Mouse (Mus musculus) lung, embryonic 15.5 days (tissue): ENCODE results near the gene Adam21. TPM values are rescaled to one million over a fixed set of nuclear protein-coding genes. Genes with fewer than 3 reads are reported as not detected.

ENCODE experiments used
- ATAC-seq: fragments of 200-750 bp; cut with Nextera tagmentation; 2 replicates; pipeline ENCODE4 v1.8.0; 2017; ENCODE audit warnings: moderate number of reproducible peaks, borderline replicate concordance; ENCODE audit not compliant: low FRiP score, low TSS enrichment; ENCODE audit errors: extremely low read depth
- H3K27ac ChIP-seq: fragments of 300-500 bp; sonication (generic); 2 replicates; pipeline ENCODE4 v1.5.1; 2015; ENCODE audit warnings: moderate library complexity, mild to moderate bottlenecking, inconsistent platforms
- H3K27me3 ChIP-seq: fragments of 300-500 bp; sonication (generic); 2 replicates; pipeline ENCODE4 v1.6.1; 2015; ENCODE audit warnings: inconsistent platforms
- H3K36me3 ChIP-seq: fragments of 300-500 bp; sonication (generic); 2 replicates; pipeline ENCODE4 v1.6.1; 2015; ENCODE audit warnings: inconsistent platforms
- H3K4me1 ChIP-seq: fragments of 300-500 bp; sonication (generic); 2 replicates; pipeline ENCODE4 v1.6.1; 2015; ENCODE audit warnings: inconsistent platforms
- H3K4me2 ChIP-seq: fragments of 300-500 bp; sonication (generic); 2 replicates; pipeline ENCODE4 v1.6.1; 2015; ENCODE audit warnings: inconsistent platforms, mild to moderate bottlenecking, moderate library complexity
- H3K4me3 ChIP-seq: fragments of 300-500 bp; sonication (generic); 2 replicates; pipeline ENCODE4 v1.5.1; 2015; ENCODE audit warnings: mild to moderate bottlenecking, inconsistent platforms
- H3K9ac ChIP-seq: fragments of 300-500 bp; sonication (generic); 2 replicates; pipeline ENCODE4 v1.6.1; 2015; ENCODE audit warnings: inconsistent platforms
- H3K9me3 ChIP-seq: fragments of 300-500 bp; sonication (generic); 2 replicates; pipeline ENCODE4 v1.6.1; 2016; ENCODE audit warnings: inconsistent platforms
- WGBS: fragments of 180-500 bp; shearing (Covaris S2); methylation state at CpG from one replicate; pipeline ENCODE4 v1.1.7; 2015; 5-methylcytosine and 5-hydroxymethylcytosine counted together
- polyA plus RNA-seq: library from polyadenylated mRNA; unstranded; fragments of >200 nt; fragmentation: Nextera tagmentation; extraction: Ambion mirVana; gene quantifications from 2 replicates; pipeline ENCODE4 v1.2.1, GENCODE M21; 2015

Gene Adam21
- 0.23 and 0.40 TPM in 2 replicates for polyA plus RNA-seq

GRCm38 (mm10) chr12:81568374-81568773 is at the start of gene Adam21:
Gene Adam21, minus strand, starts transcription at chr12:81568474.
- H3K4me3 ChIP-seq = no peak within 1 kb of the TSS
- H3K4me1 ChIP-seq = no peaks in the 10 kb centered on the region
- 84% methylated on average over 1 of the region's 1 CpGs for WGBS
- no peak within 1 kb of the TSS for H3K27ac ChIP-seq
- H3K9me3 ChIP-seq = no peaks in the 10 kb centered on the region
- H3K9ac ChIP-seq = no peak within 1 kb of the TSS
- no peak within 1 kb of the TSS for H3K4me2 ChIP-seq
- no peaks in the 10 kb centered on the region for H3K27me3 ChIP-seq
- ATAC-seq = no peak
- peaks cover 10% of the 10 kb centered on the region for H3K36me3 ChIP-seq

GRCm38 (mm10) chr12:81616980-81617379 is 48.7 kb upstream of the Adam21 start:
- WGBS = 45% methylated on average over 7 of the region's 7 CpGs
- no peaks in the 10 kb centered on the region for H3K27me3 ChIP-seq
- no peak overlapping the region for H3K4me3 ChIP-seq
- no peak overlapping the region for H3K4me2 ChIP-seq
- no peaks in the 10 kb centered on the region for H3K4me1 ChIP-seq
- no peak for ATAC-seq
- no peaks in the 10 kb centered on the region for H3K9me3 ChIP-seq
- H3K27ac ChIP-seq = no peak overlapping the region
- H3K36me3 ChIP-seq = no peaks in the 10 kb centered on the region
- H3K9ac ChIP-seq = no peak overlapping the region

- H3K9ac ChIP-seq = no peak overlapping the region
- no peak for ATAC-seq
- no peaks in the 10 kb centered on the region for H3K4me1 ChIP-seq
- 80% methylated on average over 6 of the region's 6 CpGs for WGBS
- no peaks in the 10 kb centered on the region for H3K9me3 ChIP-seq
- no peak overlapping the region for H3K4me3 ChIP-seq
- no peaks in the 10 kb centered on the region for H3K36me3 ChIP-seq
- H3K4me2 ChIP-seq = no peak overlapping the region
- H3K27me3 ChIP-seq = no peaks in the 10 kb centered on the region
- no peak overlapping the region for H3K27ac ChIP-seq
Observed at GRCm38 (mm10) chr12:81615807-81616206, 47.5 kb upstream of the Adam21 start.

- Histone ChIP-seq H3K4me1 (no peaks in the 10 kb centered on the region), H3K27ac (no peak overlapping the region), H3K27me3 (no peaks in the 10 kb centered on the region), H3K9ac (no peak overlapping the region), H3K36me3 (no peaks in the 10 kb centered on the region), H3K4me2 (no peak overlapping the region), H3K9me3 (no peaks in the 10 kb centered on the region), H3K4me3 (no peak overlapping the region)
- ATAC-seq = no peak
Observed at GRCm38 (mm10) chr12:81609445-81609844, 41.2 kb upstream of the Adam21 start.

- no peaks in the 10 kb centered on the region for H3K9me3 ChIP-seq
- no peak overlapping the region for H3K27ac ChIP-seq
- no peak overlapping the region for H3K4me2 ChIP-seq
- no peaks in the 10 kb centered on the region for H3K4me1 ChIP-seq
- H3K4me3 ChIP-seq = no peak overlapping the region
- no peak overlapping the region for H3K9ac ChIP-seq
- H3K27me3 ChIP-seq = no peaks in the 10 kb centered on the region
- ATAC-seq = no peak
- no peaks in the 10 kb centered on the region for H3K36me3 ChIP-seq
- 49% methylated on average over 5 of the region's 5 CpGs for WGBS
Observed at GRCm38 (mm10) chr12:81604995-81605784, 36.9 kb upstream of the Adam21 start.

- Histone ChIP-seq H3K4me2 (no peak overlapping the region), H3K9ac (no peak overlapping the region), H3K9me3 (no peaks in the 10 kb centered on the region), H3K4me1 (0 out of 2 replicates have a peak, but pooled peaks cover 9% of the 10 kb centered on the region), H3K36me3 (no peaks in the 10 kb centered on the region), H3K4me3 (no peak overlapping the region), H3K27me3 (no peaks in the 10 kb centered on the region), H3K27ac (no peak overlapping the region)
- no peak for ATAC-seq
- 72% methylated on average over 8 of the region's 8 CpGs for WGBS
Observed at GRCm38 (mm10) chr12:81596547-81597262, 28.4 kb upstream of the Adam21 start.

- Histone ChIP-seq H3K4me2 (peak within 1 kb of the TSS; percentile 78), H3K27ac (peak within 1 kb of the TSS; percentile 46), H3K9me3 (no peaks in the 10 kb centered on the region), H3K4me3 (peak within 1 kb of the TSS; percentile 93), H3K9ac (peak within 1 kb of the TSS; percentile 78), H3K4me1 (0 out of 2 replicates have a peak, but pooled peaks cover 9% of the 10 kb centered on the region), H3K27me3 (no peaks in the 10 kb centered on the region), H3K36me3 (peaks cover 10% of the 10 kb centered on the region)
- peak; percentile 99 for ATAC-seq
- 2% methylated on average over 36 of the region's 36 CpGs for WGBS
Observed at GRCm38 (mm10) chr12:81594902-81595671, 26.8 kb upstream of the Adam21 start, which contains the start of gene Med6. Gene Med6, minus strand, starts transcription at chr12:81595008.

- Histone ChIP-seq H3K4me1 (no peaks in the 10 kb centered on the region), H3K4me2 (no peak overlapping the region), H3K9ac (no peak overlapping the region), H3K9me3 (no peaks in the 10 kb centered on the region), H3K27ac (no peak overlapping the region), H3K27me3 (no peaks in the 10 kb centered on the region), H3K4me3 (no peak overlapping the region), H3K36me3 (peaks cover 10% of the 10 kb centered on the region)
- ATAC-seq = no peak
- 84% methylated on average over 5 of the region's 5 CpGs for WGBS
Observed at GRCm38 (mm10) chr12:81567931-81568330, 343 bp downstream of the Adam21 start.

- no peaks in the 10 kb centered on the region for H3K4me1 ChIP-seq
- 91% methylated on average over 3 of the region's 3 CpGs for WGBS
Observed at GRCm38 (mm10) chr12:81564173-81564572, 4.1 kb downstream of the Adam21 start.

GRCm38 (mm10) chr12:81549286-81549685 is 19.0 kb downstream of the Adam21 start:
- Histone ChIP-seq H3K27ac (no peak overlapping the region), H3K9me3 (no peaks in the 10 kb centered on the region), H3K4me1 (no peaks in the 10 kb centered on the region), H3K36me3 (no peaks in the 10 kb centered on the region), H3K9ac (no peak overlapping the region), H3K4me3 (no peak overlapping the region), H3K27me3 (no peaks in the 10 kb centered on the region), H3K4me2 (no peak overlapping the region)
- 80% methylated on average over 3 of the region's 3 CpGs for WGBS
- ATAC-seq = no peak

More at GRCm38 (mm10) chr12:81564173-81564572, 4.1 kb downstream of the Adam21 start:
- no peak overlapping the region for H3K4me2 ChIP-seq
- no peaks in the 10 kb centered on the region for H3K36me3 ChIP-seq
- no peak overlapping the region for H3K9ac ChIP-seq
- ATAC-seq = no peak
- H3K27me3 ChIP-seq = no peaks in the 10 kb centered on the region
- H3K27ac ChIP-seq = no peak overlapping the region
- H3K9me3 ChIP-seq = no peaks in the 10 kb centered on the region
- H3K4me3 ChIP-seq = no peak overlapping the region

- no peaks in the 10 kb centered on the region for H3K9me3 ChIP-seq
- 66% methylated on average over 4 of the region's 4 CpGs for WGBS
- no peak overlapping the region for H3K9ac ChIP-seq
- H3K27ac ChIP-seq = no peak overlapping the region
- H3K4me2 ChIP-seq = no peak overlapping the region
- no peaks in the 10 kb centered on the region for H3K36me3 ChIP-seq
- no peak for ATAC-seq
- no peaks in the 10 kb centered on the region for H3K27me3 ChIP-seq
- no peak overlapping the region for H3K4me3 ChIP-seq
- H3K4me1 ChIP-seq = no peaks in the 10 kb centered on the region
Observed at GRCm38 (mm10) chr12:81547163-81547562, 21.1 kb downstream of the Adam21 start.
